Mouse (Mus musculus) C2C12 (cell line): ENCODE measurements at regions not wholly inside any gene's neighbourhood (a gene's known extent, or its start where the extent isn't known, plus 50 kb on each side); places are given as distances from the start of the nearest gene placed in this dataset.

Source experiments
- H3K27me3 ChIP-seq: one replicate; pipeline ENCODE4 v1.6.1; 2011; ENCODE audit not compliant: control insufficient read depth, insufficient read depth, insufficient read length
- H3K36me3 ChIP-seq: one replicate; pipeline ENCODE4 v1.6.1; 2011; ENCODE audit not compliant: control insufficient read depth, insufficient read depth
- H3K4me3 ChIP-seq: one replicate; pipeline ENCODE4 v1.5.1; 2011; ENCODE audit warnings: mild to moderate bottlenecking, control low read depth; ENCODE audit not compliant: poor library complexity, insufficient read depth, severe bottlenecking
- H3K79me2 ChIP-seq: one replicate; pipeline ENCODE4 v1.6.1; 2011; ENCODE audit not compliant: control insufficient read depth, insufficient read depth
- H3K79me3 ChIP-seq: one replicate; pipeline ENCODE4 v1.6.1; 2011; ENCODE audit warnings: low read depth, control low read depth
- H3ac ChIP-seq: one replicate; pipeline ENCODE3; 2011; ENCODE audit warnings: low read depth; ENCODE audit not compliant: control insufficient read depth, insufficient read length
- CTCF ChIP-seq: IDR thresholded peaks from one replicate; pipeline ENCODE4 v1.5.1; 2011; ENCODE audit not compliant: control insufficient read depth, insufficient read depth, insufficient read length
- MYOD1 ChIP-seq: IDR thresholded peaks from one replicate; pipeline ENCODE4 v1.6.1; 2011; ENCODE audit warnings: low read depth; ENCODE audit not compliant: control insufficient read depth, insufficient read length
- MYOG ChIP-seq: IDR thresholded peaks from one replicate; pipeline ENCODE4 v1.6.1; 2011; ENCODE audit not compliant: control insufficient read depth, insufficient read length; ENCODE audit errors: extremely low read depth

DNA sequence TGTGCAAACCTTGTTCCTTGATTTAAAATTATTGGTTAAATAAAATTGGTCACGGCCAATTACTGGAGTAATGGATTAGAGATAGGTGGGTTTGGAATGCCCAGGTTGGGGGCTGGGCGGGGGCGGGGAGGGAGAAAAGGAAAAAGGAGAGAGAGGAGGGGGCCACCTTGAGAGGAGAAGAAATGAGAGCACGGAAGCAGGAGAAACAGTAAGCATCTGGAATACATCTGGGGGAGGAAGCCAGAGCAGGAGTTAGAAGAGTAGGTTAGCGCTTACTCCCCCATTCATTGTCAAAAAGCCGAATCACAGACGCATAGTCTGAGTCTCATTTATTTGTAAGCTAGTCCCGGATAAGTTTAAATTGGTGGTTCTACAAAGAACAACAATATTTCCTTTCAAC, 50.8 kb upstream of the Tbl1xr1 start:
- H3K79me2 ChIP-seq, result no peaks in the 10 kb centered on the region
- H3K79me3 ChIP-seq, result no peaks in the 10 kb centered on the region
- no peak overlapping the region for H3ac ChIP-seq
- no peak overlapping the region for H3K4me3 ChIP-seq
- H3K36me3 ChIP-seq, result no peaks in the 10 kb centered on the region
- no peaks in the 10 kb centered on the region for H3K27me3 ChIP-seq
- TF ChIP-seq MYOG (no peak), CTCF (no peak), MYOD1 (no peak)
